Mouse (Mus musculus) ES-Bruce4 (cell line): ENCODE results near the gene Itln1. TPM values are rescaled to one million over a fixed set of nuclear protein-coding genes. Genes with fewer than 3 reads are reported as not detected.

Experiments used
- H3K27ac ChIP-seq: 2 replicates; pipeline ENCODE4 v1.5.1; 2012; ENCODE audit warnings: low read length, inconsistent platforms; ENCODE audit not compliant: insufficient read depth
- H3K27me3 ChIP-seq: 2 replicates; pipeline ENCODE4 v1.6.1; 2012; ENCODE audit warnings: mild to moderate bottlenecking, low read length, inconsistent platforms; ENCODE audit not compliant: control insufficient read depth, poor library complexity, insufficient read depth, severe bottlenecking
- H3K36me3 ChIP-seq: 2 replicates; pipeline ENCODE4 v1.6.1; 2012; ENCODE audit warnings: inconsistent platforms, mild to moderate bottlenecking, low read length, moderate library complexity; ENCODE audit not compliant: control insufficient read depth, poor library complexity, insufficient read depth, severe bottlenecking
- H3K4me1 ChIP-seq: one replicate; pipeline ENCODE4 v1.8.1; 2011; ENCODE audit warnings: low read length; ENCODE audit not compliant: control insufficient read depth, insufficient read depth
- H3K4me3 ChIP-seq: 2 replicates; pipeline ENCODE4 v1.5.1; 2011; ENCODE audit warnings: low read depth, mild to moderate bottlenecking, low read length
- H3K9ac ChIP-seq: 2 replicates; pipeline ENCODE4 v1.6.1; 2012; ENCODE audit warnings: low read depth, mild to moderate bottlenecking, inconsistent platforms; ENCODE audit not compliant: poor library complexity, severe bottlenecking
- H3K9me3 ChIP-seq: replicated peaks from 2 replicates; pipeline ENCODE4 v1.6.1; 2012; ENCODE audit warnings: mild to moderate bottlenecking, low read length, inconsistent platforms; ENCODE audit not compliant: control insufficient read depth, poor library complexity, insufficient read depth, severe bottlenecking
- CTCF ChIP-seq: IDR thresholded peaks from one replicate; pipeline ENCODE4 v1.8.1; 2011; ENCODE audit warnings: low read depth, low read length
- EP300 ChIP-seq: IDR thresholded peaks from 2 replicates; pipeline ENCODE4 v1.6.1; 2011; ENCODE audit warnings: low read depth, low read length; ENCODE audit not compliant: insufficient read depth
- POLR2A ChIP-seq: IDR thresholded peaks from one replicate; pipeline ENCODE4 v1.8.1; 2011; ENCODE audit warnings: low read length; ENCODE audit not compliant: insufficient read depth
- polyA plus RNA-seq: library from polyadenylated mRNA; stranded (reverse); fragments of >200 nt; gene quantifications from 2 replicates; pipeline ENCODE4 v1.2.4, GENCODE M21; 2011; ENCODE audit warnings: low read depth; ENCODE audit not compliant: missing spikeins, insufficient read depth, insufficient read length

Gene Itln1
- polyA plus RNA-seq, 1 experiment: not detected

DNA sequence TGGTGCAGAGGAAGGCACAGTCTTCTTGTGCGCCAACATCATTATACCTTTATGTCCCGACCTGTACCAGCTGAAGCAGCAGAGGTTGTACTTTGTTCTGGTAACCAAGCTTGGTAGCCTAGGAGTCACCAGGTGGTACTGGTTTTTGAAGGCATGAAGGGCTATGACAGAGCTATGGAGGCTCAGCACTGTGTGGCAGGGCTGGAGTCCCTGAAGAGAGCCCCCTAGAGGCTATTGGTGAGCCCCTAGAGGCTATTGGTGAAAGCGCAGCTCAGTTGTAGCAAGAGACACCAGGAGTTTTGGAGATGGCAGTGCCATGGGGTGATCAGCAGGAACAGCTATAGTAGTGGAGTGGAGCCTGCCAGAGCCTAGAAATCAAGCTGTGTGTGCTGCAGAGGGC is 29.2 kb upstream of the Itln1 start:
- no peaks in the 10 kb centered on the region for H3K36me3 ChIP-seq
- H3K4me3 ChIP-seq: no peak overlapping the region
- no peaks in the 10 kb centered on the region for H3K9me3 ChIP-seq
- H3K9ac ChIP-seq: no peak overlapping the region
- TF ChIP-seq CTCF (peak; percentile 76), POLR2A (no peak)
- H3K27ac ChIP-seq: no peak overlapping the region
- no peaks in the 10 kb centered on the region for H3K4me1 ChIP-seq
- H3K27me3 ChIP-seq: no peaks in the 10 kb centered on the region

DNA sequence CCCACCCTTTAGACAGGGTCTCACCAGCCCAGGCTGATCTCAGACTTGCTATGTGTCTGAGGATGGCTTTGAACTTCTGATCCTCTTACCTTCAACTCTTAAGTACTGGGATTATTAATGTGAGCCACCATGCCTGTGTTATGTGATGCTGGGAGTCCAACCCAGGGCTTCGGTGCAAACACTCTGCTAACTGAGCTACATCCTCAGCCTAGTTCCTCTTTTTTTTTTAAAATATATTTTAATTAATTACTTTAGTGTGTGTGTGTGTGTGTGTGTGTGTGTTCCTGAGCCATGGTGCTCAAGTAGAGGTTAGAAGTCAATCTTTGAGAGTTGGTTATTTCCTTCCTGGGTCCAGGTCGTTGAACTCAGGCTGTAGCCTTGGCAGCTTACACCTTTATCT is 27.9 kb upstream of the Itln1 start:
- Histone ChIP-seq H3K4me1 (no peaks in the 10 kb centered on the region), H3K9ac (no peak overlapping the region), H3K27me3 (no peaks in the 10 kb centered on the region), H3K36me3 (no peaks in the 10 kb centered on the region), H3K4me3 (no peak overlapping the region), H3K27ac (no peak overlapping the region), H3K9me3 (no peaks in the 10 kb centered on the region)
- TF ChIP-seq POLR2A (no peak), EP300 (no peak), CTCF (no peak)

- Histone ChIP-seq H3K9ac (no peak overlapping the region), H3K4me3 (no peak overlapping the region)
Observed at GRCm38 (mm10) chr1:171561639-171562225, 26.6 kb upstream of the Itln1 start.

GRCm38 (mm10) chr1:171561200-171561599 is 26.1 kb upstream of the Itln1 start:
- no peak overlapping the region for H3K27ac ChIP-seq
- no peaks in the 10 kb centered on the region for H3K4me1 ChIP-seq
- no peak overlapping the region for H3K9ac ChIP-seq
- no peaks in the 10 kb centered on the region for H3K9me3 ChIP-seq
- no peaks in the 10 kb centered on the region for H3K36me3 ChIP-seq
- H3K4me3 ChIP-seq: no peak overlapping the region
- no peaks in the 10 kb centered on the region for H3K27me3 ChIP-seq
- no peak for TF ChIP-seq CTCF
- no peak for TF ChIP-seq EP300
- no peak for TF ChIP-seq POLR2A

More at GRCm38 (mm10) chr1:171561639-171562225, 26.6 kb upstream of the Itln1 start:
- Histone ChIP-seq H3K27ac (no peak overlapping the region), H3K9me3 (no peaks in the 10 kb centered on the region), H3K27me3 (no peaks in the 10 kb centered on the region), H3K4me1 (no peaks in the 10 kb centered on the region), H3K36me3 (no peaks in the 10 kb centered on the region)
- no peak for TF ChIP-seq POLR2A
- TF ChIP-seq EP300: no peak
- TF ChIP-seq CTCF: no peak

- no peaks in the 10 kb centered on the region for H3K9me3 ChIP-seq
- H3K4me3 ChIP-seq: no peak overlapping the region
- H3K36me3 ChIP-seq: no peaks in the 10 kb centered on the region
- no peak overlapping the region for H3K27ac ChIP-seq
- no peak for TF ChIP-seq POLR2A
- no peak for TF ChIP-seq CTCF
- no peak for TF ChIP-seq EP300
- no peaks in the 10 kb centered on the region for H3K4me1 ChIP-seq
- no peaks in the 10 kb centered on the region for H3K27me3 ChIP-seq
- no peak overlapping the region for H3K9ac ChIP-seq
Observed at GRCm38 (mm10) chr1:171560262-171560661, 25.2 kb upstream of the Itln1 start.

GRCm38 (mm10) chr1:171558898-171559297 is 23.8 kb upstream of the Itln1 start, which contains the start of gene Cd244a:
TSS of gene Cd244a (plus strand) at chr1:171559193.
- Histone ChIP-seq H3K27ac (no peak within 1 kb of the TSS), H3K4me3 (no peak within 1 kb of the TSS), H3K9me3 (no peaks in the 10 kb centered on the region), H3K9ac (no peak within 1 kb of the TSS), H3K36me3 (no peaks in the 10 kb centered on the region), H3K27me3 (no peaks in the 10 kb centered on the region), H3K4me1 (no peaks in the 10 kb centered on the region)
- TF ChIP-seq POLR2A (no peak), CTCF (no peak), EP300 (no peak)
